Mouse (Mus musculus) ES-E14 (cell line): ENCODE data around the gene Tgfbrap1.

Experiments used
- HCFC1 ChIP-seq: IDR thresholded peaks from 2 replicates; pipeline ENCODE4 v1.6.1; 2012; ENCODE audit warnings: low read length, inconsistent platforms, borderline replicate concordance; ENCODE audit not compliant: insufficient read depth
- ZC3H11A ChIP-seq: IDR thresholded peaks from 2 replicates; pipeline ENCODE4 v1.6.1; 2012; ENCODE audit warnings: low read depth, mild to moderate bottlenecking, inconsistent platforms, low read length, borderline replicate concordance
- ZNF384 ChIP-seq: IDR thresholded peaks from 2 replicates; pipeline ENCODE4 v1.6.1; 2012; ENCODE audit warnings: low read depth, low read length, inconsistent platforms

- no peak for TF ChIP-seq HCFC1
- TF ChIP-seq ZC3H11A, result no peak
- no peak for TF ChIP-seq ZNF384
Observed at GRCm38 (mm10) chr1:43130219-43130981, 32.0 kb upstream of the Tgfbrap1 start.
